Mouse (Mus musculus): ENCODE measurements at regions not wholly inside any gene's neighbourhood (a gene's known extent, or its start where the extent isn't known, plus 50 kb on each side); places are given as distances from the start of the nearest gene placed in this dataset.

- DNase-seq (ENCODE audit: extremely low spot score, low read depth, low spot score): no peak
Measured at GRCm38 (mm10) chr12:25792571-25793075, 622.4 kb downstream of the Rnf144a start.

DNA sequence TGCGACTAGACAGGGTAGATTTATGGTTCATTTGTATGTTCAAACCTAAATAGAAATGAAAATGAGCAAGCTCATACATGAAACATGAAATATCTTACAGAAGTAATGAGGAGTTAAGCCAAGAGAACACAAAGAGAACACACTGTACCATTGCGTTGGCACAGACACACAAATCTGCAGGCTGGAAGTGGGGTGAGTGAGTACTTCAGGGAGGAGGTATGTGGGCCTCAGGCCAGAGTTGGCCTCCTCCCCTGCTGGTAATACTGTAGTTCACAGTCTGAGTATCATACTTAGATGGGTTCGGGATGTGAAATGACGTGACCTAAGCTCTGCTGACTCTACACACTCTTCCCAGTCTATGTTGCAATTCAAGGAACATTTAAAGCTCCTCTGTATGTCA, 624.1 kb downstream of the Rnf144a start:
- no peak for DNase-seq (ENCODE audit: extremely low spot score, low read depth, low spot score)

DNA sequence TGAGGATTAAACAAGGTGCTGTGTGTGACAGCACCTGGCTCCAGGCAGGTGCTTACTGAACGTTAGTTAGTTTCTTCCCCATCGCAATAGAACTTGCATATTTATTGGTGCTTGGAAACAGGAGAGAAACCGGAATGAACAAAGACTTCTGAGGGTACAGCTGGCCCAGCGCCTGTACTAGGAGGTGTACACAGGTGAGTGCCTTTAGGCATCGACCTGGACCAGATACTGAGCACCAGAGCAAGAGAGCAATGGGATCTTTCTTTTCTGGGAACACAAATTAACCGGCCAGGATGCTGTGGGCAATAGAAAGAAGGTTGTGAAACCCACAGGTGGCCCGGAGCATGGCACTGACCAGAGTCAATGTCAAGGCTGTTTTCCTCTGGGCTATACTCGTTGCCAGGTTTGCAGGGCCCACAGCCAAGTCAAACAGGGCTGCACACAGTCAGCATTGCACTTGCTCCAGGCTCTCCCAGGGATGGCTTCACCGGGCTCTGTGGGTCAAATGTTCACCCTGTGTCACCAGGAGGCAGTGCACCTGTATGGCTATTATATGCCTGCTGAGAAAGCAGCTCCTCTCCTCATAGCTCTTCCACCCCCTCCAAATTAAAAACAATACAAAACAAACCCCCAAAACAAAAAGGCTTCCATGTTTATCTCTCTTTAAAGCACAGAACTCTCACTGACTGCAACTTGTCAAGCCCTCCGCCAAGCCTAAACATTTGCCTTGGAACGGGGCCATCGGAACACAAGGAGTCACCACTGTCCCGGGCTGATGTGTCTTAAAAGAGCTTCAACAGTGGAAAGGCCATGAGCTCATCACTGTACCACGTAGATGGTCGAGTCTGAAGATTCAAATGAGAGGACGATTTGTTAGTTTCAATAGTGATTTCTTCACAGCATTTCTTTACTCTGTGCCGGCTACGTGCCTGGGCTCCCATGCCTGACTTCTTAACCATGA, 629.1 kb downstream of the Rnf144a start:
- DNase-seq (ENCODE audit: extremely low spot score, low read depth, low spot score): no peak

- no peak for DNase-seq (ENCODE audit: extremely low spot score, low read depth, low spot score)
Measured at GRCm38 (mm10) chr12:25784401-25784800, 630.7 kb downstream of the Rnf144a start.

DNA sequence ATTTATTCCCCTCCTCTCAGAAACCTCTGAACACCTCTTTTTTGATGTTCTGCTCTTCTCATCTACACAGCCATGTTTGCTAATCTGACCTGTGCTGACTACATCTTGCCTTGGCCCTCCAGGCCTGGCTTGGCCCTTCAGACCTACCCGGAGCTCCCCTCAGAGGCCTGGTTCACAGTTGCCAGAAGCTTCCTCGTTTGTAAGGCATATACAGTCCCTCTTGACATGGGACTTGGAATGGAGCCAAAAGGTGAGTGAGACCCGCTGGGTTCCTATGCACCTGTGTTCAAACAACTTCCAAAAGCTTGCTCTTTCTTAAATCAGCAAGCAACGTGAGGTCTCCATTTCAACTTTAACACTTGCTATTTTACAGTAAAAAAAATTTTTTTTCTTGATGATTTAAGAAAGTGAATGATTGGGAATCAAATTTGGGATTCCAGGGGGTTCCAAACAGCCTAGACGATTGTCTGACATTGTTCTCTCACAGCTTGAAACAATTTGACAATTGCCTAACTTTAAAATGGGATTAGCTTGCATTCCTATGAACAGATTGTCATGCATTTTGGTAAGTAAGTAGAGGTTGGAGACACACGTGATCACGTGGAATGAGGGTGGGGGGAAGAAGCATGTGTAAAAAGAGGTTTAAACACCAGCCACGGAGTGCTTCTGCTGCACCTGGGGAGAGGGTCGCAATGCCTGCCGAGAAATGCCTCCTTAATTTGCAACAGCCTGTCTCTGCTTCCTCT, 631.9 kb downstream of the Rnf144a start:
- DNase-seq (ENCODE audit: extremely low spot score, low read depth, low spot score): no peak

GRCm38 (mm10) chr12:25771856-25772255, 643.2 kb downstream of the Rnf144a start:
- no peak for DNase-seq (ENCODE audit: extremely low spot score, low read depth, low spot score)

DNA sequence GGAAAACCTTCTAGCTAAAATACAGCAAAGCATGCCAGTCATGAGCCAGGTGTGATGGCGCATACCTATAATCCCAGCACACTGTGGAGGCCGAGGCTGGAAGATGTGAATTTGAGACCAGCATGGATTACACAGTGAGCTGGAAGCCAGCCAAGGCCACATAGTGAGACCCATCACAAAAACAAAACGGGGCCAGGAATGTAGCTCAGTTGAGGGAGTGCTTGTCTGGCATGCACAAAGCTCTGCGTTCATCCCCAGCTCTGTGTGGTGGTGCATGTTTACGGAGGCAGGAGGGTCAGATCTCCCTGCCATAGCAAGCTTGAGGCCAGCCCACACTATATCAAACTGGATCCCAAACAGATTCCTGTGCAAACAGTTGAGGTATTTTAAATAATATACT, 646.4 kb downstream of the Rnf144a start:
- no peak for DNase-seq (ENCODE audit: extremely low spot score, low read depth, low spot score)

- DNase-seq (ENCODE audit: extremely low spot score, low read depth, low spot score): no peak
Measured at GRCm38 (mm10) chr12:25763061-25763460, 652.0 kb downstream of the Rnf144a start.

- DNase-seq (ENCODE audit: extremely low spot score, low read depth, low spot score): no peak
Measured at GRCm38 (mm10) chr12:25757014-25757413, 658.0 kb downstream of the Rnf144a start.

DNA sequence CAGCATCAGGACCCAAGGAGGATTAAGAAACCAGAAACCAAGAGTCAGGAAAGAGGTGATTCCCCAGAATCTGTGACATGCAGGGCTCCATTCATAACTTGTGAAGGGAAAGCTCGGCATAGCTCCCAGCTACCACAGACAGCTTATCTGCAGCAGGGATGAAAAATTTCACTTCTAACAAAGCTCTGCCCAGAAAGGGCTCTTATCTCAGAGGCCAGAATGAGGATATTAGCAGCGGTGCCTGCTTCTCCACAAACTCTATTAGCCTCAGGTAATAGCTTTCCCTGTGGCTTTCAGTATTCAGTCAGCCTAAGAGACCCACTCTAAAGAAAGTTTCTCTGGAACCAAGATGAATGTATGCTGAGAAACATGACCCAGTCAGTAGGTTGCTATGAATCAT, 636.9 kb upstream of the Id2 start:
- no peak for DNase-seq (ENCODE audit: extremely low spot score, low read depth, low spot score)

- no peak for DNase-seq (ENCODE audit: extremely low spot score, low read depth, low spot score)
Measured at GRCm38 (mm10) chr12:25725774-25726173, 628.8 kb upstream of the Id2 start.

- DNase-seq (ENCODE audit: extremely low spot score, low read depth, low spot score): no peak
Measured at GRCm38 (mm10) chr12:25711186-25711585, 614.2 kb upstream of the Id2 start.

DNA sequence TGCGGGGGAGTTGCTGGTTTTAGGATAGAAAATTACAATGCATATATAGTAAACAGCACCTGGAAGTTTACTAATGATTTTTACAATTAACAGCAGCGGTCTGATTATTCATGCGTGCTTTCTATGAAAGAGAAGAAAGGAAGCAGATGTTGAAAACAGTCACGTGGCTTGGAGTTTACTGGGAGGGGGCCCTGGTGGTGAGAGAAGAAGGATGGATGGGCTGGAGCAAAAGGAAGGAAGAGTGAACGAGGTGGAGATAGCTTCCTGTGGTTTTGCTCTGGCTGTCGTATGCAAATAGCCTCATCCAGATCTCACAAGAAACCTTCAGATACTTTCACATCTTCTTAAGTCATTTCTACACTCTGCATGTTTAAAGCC, 606.1 kb upstream of the Id2 start:
- no peak for DNase-seq (ENCODE audit: extremely low spot score, low read depth, low spot score)

- DNase-seq (ENCODE audit: extremely low spot score, low read depth, low spot score): no peak
Measured at GRCm38 (mm10) chr12:25702176-25703022, 605.5 kb upstream of the Id2 start.

DNA sequence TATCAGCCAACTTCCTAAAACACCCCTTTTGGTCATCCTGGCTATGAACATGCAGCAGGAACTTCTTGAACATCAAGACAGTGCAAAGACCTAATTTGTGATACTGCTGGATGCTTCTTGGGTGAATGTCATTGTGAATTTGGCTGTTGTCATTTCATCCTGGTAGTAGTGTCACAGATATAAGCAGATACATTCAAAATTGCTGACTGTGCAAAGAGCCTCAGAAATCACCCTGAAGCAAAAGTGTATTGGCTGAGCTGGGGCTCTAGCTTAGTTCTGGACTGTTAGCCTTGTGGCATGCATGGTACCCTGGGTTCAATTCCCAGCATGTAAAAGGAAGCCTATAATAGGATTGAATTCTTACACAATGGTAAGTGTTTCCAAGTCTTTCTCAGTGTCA, 590.1 kb upstream of the Id2 start:
- DNase-seq (ENCODE audit: extremely low spot score, low read depth, low spot score): no peak

DNA sequence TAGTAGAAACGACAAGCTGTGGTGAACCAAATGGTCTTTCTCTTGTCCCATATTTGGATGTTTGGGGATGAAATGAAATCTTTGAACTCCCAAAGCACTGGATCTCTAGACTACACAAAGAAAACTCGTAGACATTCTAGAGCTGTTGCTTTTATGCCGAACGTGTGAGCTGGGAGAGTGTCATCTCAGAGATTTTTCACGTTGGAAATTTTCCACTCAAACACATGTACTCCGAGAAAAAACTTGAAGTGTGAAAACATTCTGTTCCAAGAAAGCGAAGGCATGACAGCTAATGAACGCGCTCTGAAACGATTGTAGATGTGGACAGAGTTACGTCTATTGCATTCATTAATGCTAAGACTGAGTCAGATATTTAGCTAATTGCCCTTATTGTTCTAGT, 579.7 kb upstream of the Id2 start:
- no peak for DNase-seq (ENCODE audit: extremely low spot score, low read depth, low spot score)

- no peak for DNase-seq (ENCODE audit: extremely low spot score, low read depth, low spot score)
Measured at GRCm38 (mm10) chr12:25668336-25668735, 571.4 kb upstream of the Id2 start.

- DNase-seq (ENCODE audit: extremely low spot score, low read depth, low spot score): no peak
Measured at GRCm38 (mm10) chr12:25654456-25654855, 557.5 kb upstream of the Id2 start.

GRCm38 (mm10) chr12:25650237-25650636, 553.3 kb upstream of the Id2 start:
- no peak for DNase-seq (ENCODE audit: extremely low spot score, low read depth, low spot score)

GRCm38 (mm10) chr12:25628081-25628480, 531.1 kb upstream of the Id2 start:
- no peak for DNase-seq (ENCODE audit: extremely low spot score, low read depth, low spot score)

GRCm38 (mm10) chr12:25625858-25626257, 528.9 kb upstream of the Id2 start:
- DNase-seq (ENCODE audit: extremely low spot score, low read depth, low spot score): no peak

Data from hindlimb bud, embryonic 11.5 days (tissue).